Mouse (Mus musculus) lung, adult 2 months (tissue): ENCODE data around the gene Runx3.

Experiments
- CTCF ChIP-seq: fragments of 200-500 bp; IDR thresholded peaks from 2 replicates; pipeline ENCODE4 v1.5.1; 2011; ENCODE audit warnings: mild to moderate bottlenecking, low read length, control low read depth; ENCODE audit not compliant: insufficient read depth
- POLR2A ChIP-seq: fragments of 200-500 bp; IDR thresholded peaks from 2 replicates; pipeline ENCODE4 v1.6.1; 2011; ENCODE audit warnings: low read depth, mild to moderate bottlenecking, control low read depth, low read length, borderline replicate concordance; ENCODE audit errors: extremely low read depth

- TF ChIP-seq CTCF (no peak), POLR2A (no peak)
These were observed 21.3 kb downstream of the Runx3 start for GRCm38 (mm10) chr4:135141720-135142119.
